Comparison of ENCODE assay signal across 8 mouse cellular contexts in the genomic region with DNA sequence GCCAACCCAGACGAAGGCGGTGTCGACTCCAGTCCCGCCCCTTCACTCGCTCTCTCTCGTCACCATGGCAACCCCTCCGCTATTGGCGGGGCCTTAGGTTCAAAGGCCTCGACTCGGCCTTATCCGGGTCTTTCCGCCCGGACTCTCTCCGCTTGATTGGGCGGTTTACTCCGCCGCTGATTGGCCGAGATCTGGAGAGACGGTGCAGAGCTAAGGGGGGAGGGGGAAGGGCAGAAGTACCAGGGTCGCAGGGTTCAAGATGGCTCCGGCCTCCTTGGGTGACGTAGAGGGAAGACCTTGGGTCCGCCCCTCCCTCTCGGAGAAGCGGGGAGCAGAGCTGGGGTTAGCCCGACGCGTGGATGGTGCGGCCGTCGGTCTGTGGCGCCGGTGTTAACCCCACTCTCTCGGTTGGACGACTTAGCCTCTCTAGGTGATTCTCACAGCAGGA. TPM values are rescaled to one million over a fixed set of nuclear protein-coding genes. Genes with fewer than 3 reads are reported as not detected.
DNase-seq lines count a peak whose midpoint lies in the region; ATAC-seq and TF ChIP-seq lines count a peak whose summit lies in the region.

TSS of gene Agpat1 (plus strand) at position 202 of the 448 bp plus-strand sequence.

- peak; percentile 91; the same call in 1 of the 2 replicates for TF ChIP-seq POLR2A in bone marrow, adult 2 months (IDR thresholded peaks at IDR 0.05; ENCODE audit: borderline replicate concordance, control insufficient read depth, low read depth, low read length)
- no peak for TF ChIP-seq POLR2A in limb, embryonic 14.5 days (IDR thresholded peaks at IDR 0.05; ENCODE audit: borderline replicate concordance, extremely low read depth, insufficient read depth, insufficient read length)
- peak; percentile 70 for TF ChIP-seq POLR2A in spleen, adult 2 months (IDR thresholded peaks at IDR 0.05; ENCODE audit: low read depth, low read length)

- peaks cover 8% of the 10 kb centered on the region for H3K4me1 ChIP-seq in bone marrow, adult 2 months (ENCODE audit: control insufficient read depth, insufficient read depth, low read length)
- peaks cover 62% of the 10 kb centered on the region for H3K4me1 ChIP-seq in heart, embryonic 10.5 days
- H3K4me1 ChIP-seq in kidney, embryonic 14.5 days (ENCODE audit: control insufficient read depth, insufficient read depth, low read length): peaks cover 35% of the 10 kb centered on the region
- peaks cover 26% of the 10 kb centered on the region for H3K4me1 ChIP-seq in limb, embryonic 14.5 days (ENCODE audit: control insufficient read depth, insufficient read depth, low read length)
- H3K4me1 ChIP-seq in midbrain, embryonic 16.5 days (ENCODE audit: control insufficient read depth, insufficient read depth, low read length): peaks cover 40% of the 10 kb centered on the region
- H3K4me1 ChIP-seq in spleen, adult 2 months (ENCODE audit: control insufficient read depth, insufficient read depth, insufficient read length): peaks cover 33% of the 10 kb centered on the region; the same call in 1 of the 2 replicates

- ATAC-seq in erythroblast, adult 5-6 weeks (replicated peaks; ENCODE audit: low FRiP score, poor library complexity, severe bottlenecking): peak; percentile 55; the same call in 1 of the 2 replicates
- ATAC-seq in kidney, embryonic 14.5 days (ENCODE audit: low FRiP score, low TSS enrichment): peak; percentile 89
- ATAC-seq in limb, embryonic 14.5 days (ENCODE audit: low FRiP score, low read depth): peak; percentile 89
- peak; percentile 89 for ATAC-seq in midbrain, embryonic 16.5 days

- WGBS in bone marrow, adult 2 months: under 1% methylated on average over 35 of the region's 35 CpGs
- 0% methylated on average over 35 of the region's 35 CpGs for WGBS in heart, embryonic 10.5 days
- under 1% methylated on average over 32 of the region's 35 CpGs for WGBS in kidney, embryonic 14.5 days
- 0% methylated on average over 35 of the region's 35 CpGs for WGBS in limb, embryonic 14.5 days
- WGBS in midbrain, embryonic 16.5 days: 0% methylated on average over 34 of the region's 35 CpGs
- WGBS in spleen, adult 2 months: under 1% methylated on average over 35 of the region's 35 CpGs

- peak within 1 kb of the TSS; percentile 95 for H3K9ac ChIP-seq in kidney, embryonic 14.5 days (ENCODE audit: low read depth, low read length)
- H3K9ac ChIP-seq in limb, embryonic 14.5 days (ENCODE audit: low read depth, low read length, severe bottlenecking): peak within 1 kb of the TSS; percentile 88
- peak within 1 kb of the TSS; percentile 98 for H3K9ac ChIP-seq in midbrain, embryonic 16.5 days (ENCODE audit: low read depth, low read length)

- peak within 1 kb of the TSS; percentile 94 for H3K27ac ChIP-seq in bone marrow, adult 2 months (ENCODE audit: control insufficient read depth, insufficient read depth, low read depth, low read length, poor library complexity)
- peak within 1 kb of the TSS; percentile 96 for H3K27ac ChIP-seq in heart, embryonic 10.5 days
- H3K27ac ChIP-seq in kidney, embryonic 14.5 days (ENCODE audit: low read depth, low read length): peak within 1 kb of the TSS; percentile 95
- H3K27ac ChIP-seq in limb, embryonic 14.5 days (replicated peaks; ENCODE audit: low read depth, low read length): peak within 1 kb of the TSS; percentile 71
- peak within 1 kb of the TSS; percentile 85 for H3K27ac ChIP-seq in midbrain, embryonic 16.5 days (ENCODE audit: low read length)
- peak within 1 kb of the TSS; percentile 96 for H3K27ac ChIP-seq in spleen, adult 2 months (ENCODE audit: insufficient read depth, low read length)

- H3K36me3 ChIP-seq in heart, embryonic 10.5 days: peaks cover 25% of the 10 kb centered on the region
- peaks cover 16% of the 10 kb centered on the region for H3K36me3 ChIP-seq in kidney, embryonic 14.5 days (ENCODE audit: control insufficient read depth, insufficient read depth, low read length)
- H3K36me3 ChIP-seq in limb, embryonic 14.5 days (ENCODE audit: control insufficient read depth, insufficient read depth, low read length): peaks cover 30% of the 10 kb centered on the region
- peaks cover 7% of the 10 kb centered on the region for H3K36me3 ChIP-seq in midbrain, embryonic 16.5 days (ENCODE audit: control insufficient read depth, insufficient read depth, low read length)
- H3K36me3 ChIP-seq in spleen, adult 2 months (ENCODE audit: control insufficient read depth, insufficient read depth, low read length): peaks cover 7% of the 10 kb centered on the region

- DNase-seq in 416B (ENCODE audit: low read depth): peak; percentile 100
- DNase-seq in heart, embryonic 10.5 days (ENCODE audit: low spot score): no peak
- peak; percentile 100 for DNase-seq in limb, embryonic 14.5 days (ENCODE audit: low spot score)
- DNase-seq in spleen, adult 2 months (ENCODE audit: low read depth in 1 of 2, low spot score in 2 of 2): peak in 1 of 2 experiments; percentile 98

- peak within 1 kb of the TSS; percentile 80 for H3K4me3 ChIP-seq in bone marrow, adult 2 months (replicated peaks; ENCODE audit: control insufficient read depth, low read depth, low read length)
- H3K4me3 ChIP-seq in heart, embryonic 10.5 days: peak within 1 kb of the TSS; percentile 85
- peak within 1 kb of the TSS; percentile 99 for H3K4me3 ChIP-seq in kidney, embryonic 14.5 days (ENCODE audit: low read length)
- H3K4me3 ChIP-seq in limb, embryonic 14.5 days (replicated peaks; ENCODE audit: low read length): peak within 1 kb of the TSS; percentile 95
- H3K4me3 ChIP-seq in midbrain, embryonic 16.5 days (ENCODE audit: low read depth, low read length): peak within 1 kb of the TSS; percentile 88
- peak within 1 kb of the TSS; percentile 90 for H3K4me3 ChIP-seq in spleen, adult 2 months (ENCODE audit: extremely low read depth, insufficient read depth, insufficient read length)

- H3K9me3 ChIP-seq in heart, embryonic 10.5 days: no peaks in the 10 kb centered on the region
- no peaks in the 10 kb centered on the region for H3K9me3 ChIP-seq in kidney, embryonic 14.5 days (ENCODE audit: control insufficient read depth, low read length)
- H3K9me3 ChIP-seq in limb, embryonic 14.5 days (ENCODE audit: control insufficient read depth, low read length): no peaks in the 10 kb centered on the region
- no peaks in the 10 kb centered on the region for H3K9me3 ChIP-seq in midbrain, embryonic 16.5 days (replicated peaks; ENCODE audit: control insufficient read depth, low read length, poor library complexity, severe bottlenecking)

- peak within 1 kb of the TSS; percentile 93 for H3K4me2 ChIP-seq in kidney, embryonic 14.5 days (replicated peaks; ENCODE audit: low read depth, low read length)
- peak within 1 kb of the TSS; percentile 92 for H3K4me2 ChIP-seq in limb, embryonic 14.5 days (replicated peaks; ENCODE audit: low read depth, low read length, severe bottlenecking)
- peak within 1 kb of the TSS; percentile 94 for H3K4me2 ChIP-seq in midbrain, embryonic 16.5 days (ENCODE audit: low read length)

- TF ChIP-seq CTCF in bone marrow, adult 2 months (IDR thresholded peaks at IDR 0.05; ENCODE audit: control insufficient read depth, insufficient read depth, low read length): no peak
- no peak for TF ChIP-seq CTCF in spleen, adult 2 months (IDR thresholded peaks at IDR 0.05; ENCODE audit: extremely low read depth, insufficient read depth, insufficient read length, insufficient replicate concordance)

- H3K27me3 ChIP-seq in heart, embryonic 10.5 days (ENCODE audit: insufficient read depth, poor library complexity, severe bottlenecking): no peaks in the 10 kb centered on the region
- no peaks in the 10 kb centered on the region for H3K27me3 ChIP-seq in kidney, embryonic 14.5 days (ENCODE audit: control insufficient read depth, insufficient read depth, low read length)
- H3K27me3 ChIP-seq in limb, embryonic 14.5 days (ENCODE audit: control insufficient read depth, insufficient read depth, low read length): no peaks in the 10 kb centered on the region
- no peaks in the 10 kb centered on the region for H3K27me3 ChIP-seq in midbrain, embryonic 16.5 days (ENCODE audit: control insufficient read depth, insufficient read depth, low read depth, low read length)
- H3K27me3 ChIP-seq in spleen, adult 2 months (ENCODE audit: control insufficient read depth, insufficient read depth, low read length): no peaks in the 10 kb centered on the region

RNA-seq across cellular contexts. Expression of gene Agpat1, which starts in this region (rescaled TPM):
- 37.4 and 66.7 TPM in 2 replicates for polyA plus RNA-seq in bone marrow, adult 2 months (2011; ENCODE audit: insufficient read depth, insufficient read length, low replicate concordance, missing spikeins)
- total RNA-seq in erythroblast, adult 5-6 weeks (2015; ENCODE audit: low replicate concordance): 9.6 and 16.5 TPM in 2 replicates
- total RNA-seq in erythroblast, adult 5-6 weeks (2017; ENCODE audit: low replicate concordance): 8.2 and 12.4 TPM in 2 replicates
- polyA plus RNA-seq in heart, embryonic 10.5 days (2016; fragmentation: Nextera tagmentation; extraction: Ambion mirVana): 44.8 and 57.8 TPM in 2 replicates
- 61.7 and 75.3 TPM in 2 replicates for polyA plus RNA-seq in kidney, embryonic 14.5 days (2014; fragmentation: Nextera tagmentation; extraction: Ambion mirVana)
- 150 and 223 TPM in 2 replicates for polyA plus RNA-seq in limb, embryonic 14.5 days (2012; rRNA removed)
- 53.3 and 55.4 TPM in 2 replicates for polyA plus RNA-seq in limb, embryonic 14.5 days (2014; fragmentation: Nextera tagmentation; extraction: Ambion mirVana)
- polyA plus RNA-seq in midbrain, embryonic 16.5 days (2015; fragmentation: Nextera tagmentation; extraction: Ambion mirVana): 118 TPM in 2 replicates
- 156 and 187 TPM in 2 replicates for polyA plus RNA-seq in spleen, adult 2 months (2012; rRNA removed)
